Mouse (Mus musculus) megakaryocyte, embryonic 14.5 days (primary cell): ENCODE results near the gene Slc25a5.

Source experiments
- FLI1 ChIP-seq: IDR thresholded peaks from 2 replicates; pipeline ENCODE4 v1.6.1; 2012; ENCODE audit warnings: low read length, inconsistent platforms, mixed read lengths
- GATA1 ChIP-seq: IDR thresholded peaks from 3 replicates; pipeline ENCODE4 v1.6.1; 2012; ENCODE audit warnings: mixed read lengths, low read length, inconsistent platforms, borderline replicate concordance

DNA sequence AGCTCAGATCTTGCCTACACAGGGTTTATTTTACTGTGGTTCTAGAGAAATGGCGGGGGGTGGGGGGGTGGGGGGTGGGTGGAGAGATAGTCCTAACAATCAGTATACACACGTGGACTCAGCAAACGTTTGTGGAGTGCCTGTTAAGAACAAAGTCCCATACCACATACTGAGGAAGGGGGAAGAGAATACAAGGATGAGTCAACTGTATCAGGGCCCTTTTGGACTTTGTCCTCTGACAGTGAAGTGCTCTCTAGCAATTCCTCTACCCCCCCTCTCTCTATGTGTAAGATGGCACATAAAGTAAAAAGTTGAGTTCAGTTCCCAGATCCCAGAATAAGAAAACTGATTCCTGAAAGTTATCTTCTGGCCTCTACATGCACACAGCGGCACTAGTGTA lies 24.1 kb downstream of the Slc25a5 start:
- TF ChIP-seq GATA1 (no peak), FLI1 (no peak)
